Mouse (Mus musculus): ENCODE results near the gene Heg1. TPM values are rescaled to one million over a fixed set of nuclear protein-coding genes. Genes with fewer than 3 reads are reported as not detected.

Gene Heg1
- polyA plus RNA-seq, 1 experiment from 2014 or later, result 18.6 TPM

GRCm38 (mm10) chr16:33733864-33734263 is 49.7 kb downstream of the Heg1 start:
- H3K27ac ChIP-seq (ENCODE audit: low read length), result peak overlapping the region; percentile 88
- H3K4me1 ChIP-seq (replicated peaks; ENCODE audit: control insufficient read depth, insufficient read depth, low read length), result peaks cover 66% of the 10 kb centered on the region
- no peaks in the 10 kb centered on the region for H3K27me3 ChIP-seq (replicated peaks; ENCODE audit: control insufficient read depth, insufficient read depth, low read length)
- no peak for ATAC-seq
- no peak overlapping the region for H3K4me2 ChIP-seq (ENCODE audit: low read length)
- no peaks in the 10 kb centered on the region for H3K36me3 ChIP-seq (ENCODE audit: control insufficient read depth, insufficient read depth)
- H3K9ac ChIP-seq (replicated peaks; ENCODE audit: low read depth, low read length), result no peak overlapping the region
- 83% methylated on average over 6 of the region's 6 CpGs for WGBS
- no peak overlapping the region for H3K4me3 ChIP-seq (replicated peaks; ENCODE audit: low read length)
- no peaks in the 10 kb centered on the region for H3K9me3 ChIP-seq (ENCODE audit: control insufficient read depth, low read length)

- Histone ChIP-seq H3K9me3 (ENCODE audit: control insufficient read depth, low read length) (no peaks in the 10 kb centered on the region), H3K36me3 (ENCODE audit: control insufficient read depth, insufficient read depth) (no peaks in the 10 kb centered on the region), H3K4me3 (replicated peaks; ENCODE audit: low read length) (no peak overlapping the region), H3K27me3 (replicated peaks; ENCODE audit: control insufficient read depth, insufficient read depth, low read length) (no peaks in the 10 kb centered on the region), H3K27ac (ENCODE audit: low read length) (peak overlapping the region; percentile 88), H3K4me2 (ENCODE audit: low read length) (no peak overlapping the region), H3K9ac (replicated peaks; ENCODE audit: low read depth, low read length) (no peak overlapping the region), H3K4me1 (replicated peaks; ENCODE audit: control insufficient read depth, insufficient read depth, low read length) (peaks cover 71% of the 10 kb centered on the region)
- peak; percentile 92 for ATAC-seq
- 3% methylated on average over 10 of the region's 10 CpGs for WGBS
Measured at GRCm38 (mm10) chr16:33734545-33734944, 50.4 kb downstream of the Heg1 start.

- H3K27me3 ChIP-seq (replicated peaks; ENCODE audit: control insufficient read depth, insufficient read depth, low read length), result no peaks in the 10 kb centered on the region
- H3K4me2 ChIP-seq (ENCODE audit: low read length), result no peak overlapping the region
- 28% methylated on average over 5 of the region's 5 CpGs for WGBS
- no peak overlapping the region for H3K9ac ChIP-seq (replicated peaks; ENCODE audit: low read depth, low read length)
- H3K36me3 ChIP-seq (ENCODE audit: control insufficient read depth, insufficient read depth), result no peaks in the 10 kb centered on the region
- no peak overlapping the region for H3K4me3 ChIP-seq (replicated peaks; ENCODE audit: low read length)
- H3K27ac ChIP-seq (ENCODE audit: low read length), result peak overlapping the region; percentile 88
- H3K4me1 ChIP-seq (replicated peaks; ENCODE audit: control insufficient read depth, insufficient read depth, low read length), result peaks cover 78% of the 10 kb centered on the region
- no peaks in the 10 kb centered on the region for H3K9me3 ChIP-seq (ENCODE audit: control insufficient read depth, low read length)
- ATAC-seq, result no peak
Measured at GRCm38 (mm10) chr16:33735238-33735637, 51.1 kb downstream of the Heg1 start.

- H3K4me3 ChIP-seq (replicated peaks; ENCODE audit: low read length), result no peak overlapping the region
- WGBS, result 21% methylated on average over 5 of the region's 5 CpGs
- ATAC-seq, result no peak
Measured at GRCm38 (mm10) chr16:33735791-33736190, 51.6 kb downstream of the Heg1 start.

GRCm38 (mm10) chr16:33736746-33737145 is 52.6 kb downstream of the Heg1 start:
- WGBS, result 68% methylated on average over 6 of the region's 6 CpGs
- H3K27ac ChIP-seq (ENCODE audit: low read length), result peak overlapping the region; percentile 66
- no peak for ATAC-seq
- no peaks in the 10 kb centered on the region for H3K36me3 ChIP-seq (ENCODE audit: control insufficient read depth, insufficient read depth)
- H3K9me3 ChIP-seq (ENCODE audit: control insufficient read depth, low read length), result no peaks in the 10 kb centered on the region
- no peak overlapping the region for H3K9ac ChIP-seq (replicated peaks; ENCODE audit: low read depth, low read length)
- H3K27me3 ChIP-seq (replicated peaks; ENCODE audit: control insufficient read depth, insufficient read depth, low read length), result no peaks in the 10 kb centered on the region
- H3K4me1 ChIP-seq (replicated peaks; ENCODE audit: control insufficient read depth, insufficient read depth, low read length), result peaks cover 86% of the 10 kb centered on the region
- H3K4me3 ChIP-seq (replicated peaks; ENCODE audit: low read length), result no peak overlapping the region
- no peak overlapping the region for H3K4me2 ChIP-seq (ENCODE audit: low read length)

More at GRCm38 (mm10) chr16:33735791-33736190, 51.6 kb downstream of the Heg1 start:
- H3K27ac ChIP-seq (ENCODE audit: low read length), result peak overlapping the region; percentile 88
- no peak overlapping the region for H3K4me2 ChIP-seq (ENCODE audit: low read length)
- peaks cover 83% of the 10 kb centered on the region for H3K4me1 ChIP-seq (replicated peaks; ENCODE audit: control insufficient read depth, insufficient read depth, low read length)
- no peak overlapping the region for H3K9ac ChIP-seq (replicated peaks; ENCODE audit: low read depth, low read length)
- no peaks in the 10 kb centered on the region for H3K36me3 ChIP-seq (ENCODE audit: control insufficient read depth, insufficient read depth)
- H3K27me3 ChIP-seq (replicated peaks; ENCODE audit: control insufficient read depth, insufficient read depth, low read length), result no peaks in the 10 kb centered on the region
- no peaks in the 10 kb centered on the region for H3K9me3 ChIP-seq (ENCODE audit: control insufficient read depth, low read length)

GRCm38 (mm10) chr16:33738949-33739719 is 55.0 kb downstream of the Heg1 start:
- Histone ChIP-seq H3K27me3 (replicated peaks; ENCODE audit: control insufficient read depth, insufficient read depth, low read length) (no peaks in the 10 kb centered on the region), H3K4me1 (replicated peaks; ENCODE audit: control insufficient read depth, insufficient read depth, low read length) (peaks cover 64% of the 10 kb centered on the region), H3K9me3 (ENCODE audit: control insufficient read depth, low read length) (no peaks in the 10 kb centered on the region), H3K36me3 (ENCODE audit: control insufficient read depth, insufficient read depth) (peaks cover 2% of the 10 kb centered on the region; the same call in 1 of the 2 replicates), H3K27ac (ENCODE audit: low read length) (no peak overlapping the region), H3K9ac (replicated peaks; ENCODE audit: low read depth, low read length) (no peak overlapping the region), H3K4me2 (ENCODE audit: low read length) (no peak overlapping the region), H3K4me3 (replicated peaks; ENCODE audit: low read length) (no peak overlapping the region)
- 83% methylated on average over 7 of the region's 7 CpGs for WGBS
- ATAC-seq, result no peak

DNA sequence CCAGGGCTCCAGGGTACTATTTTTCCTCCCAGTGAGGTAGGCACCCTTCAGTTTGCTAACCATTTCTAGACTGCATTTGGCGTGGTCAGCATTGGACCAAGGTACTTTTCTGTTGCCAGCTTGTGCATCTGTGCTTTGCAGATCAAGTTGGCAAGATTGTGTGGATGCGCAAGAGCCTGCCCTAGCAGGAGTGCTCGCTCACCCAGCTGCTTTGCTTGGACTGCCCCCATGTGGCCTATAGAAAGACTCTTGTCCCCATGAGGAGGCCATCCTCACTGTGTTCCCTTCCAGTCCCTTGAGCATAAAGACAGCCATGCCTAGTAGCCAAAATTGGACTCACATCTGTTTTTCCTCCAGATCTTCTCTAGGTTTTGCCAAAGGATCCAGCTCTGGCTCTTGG is 55.6 kb downstream of the Heg1 start:
- no peak overlapping the region for H3K4me2 ChIP-seq (ENCODE audit: low read length)
- no peak overlapping the region for H3K4me3 ChIP-seq (replicated peaks; ENCODE audit: low read length)
- 28% methylated on average over 3 of the region's 3 CpGs for WGBS
- H3K4me1 ChIP-seq (replicated peaks; ENCODE audit: control insufficient read depth, insufficient read depth, low read length), result peaks cover 59% of the 10 kb centered on the region
- H3K9me3 ChIP-seq (ENCODE audit: control insufficient read depth, low read length), result no peaks in the 10 kb centered on the region
- H3K27ac ChIP-seq (ENCODE audit: low read length), result peak overlapping the region; percentile 25
- peaks cover 2% of the 10 kb centered on the region; the same call in 1 of the 2 replicates for H3K36me3 ChIP-seq (ENCODE audit: control insufficient read depth, insufficient read depth)
- no peaks in the 10 kb centered on the region for H3K27me3 ChIP-seq (replicated peaks; ENCODE audit: control insufficient read depth, insufficient read depth, low read length)
- ATAC-seq, result peak; percentile 72
- no peak overlapping the region for H3K9ac ChIP-seq (replicated peaks; ENCODE audit: low read depth, low read length)

GRCm38 (mm10) chr16:33740416-33740815 is 56.2 kb downstream of the Heg1 start:
- H3K4me1 ChIP-seq (replicated peaks; ENCODE audit: control insufficient read depth, insufficient read depth, low read length), result peaks cover 54% of the 10 kb centered on the region
- 45% methylated on average over 6 of the region's 6 CpGs for WGBS
- no peak for ATAC-seq
- no peaks in the 10 kb centered on the region for H3K9me3 ChIP-seq (ENCODE audit: control insufficient read depth, low read length)
- H3K9ac ChIP-seq (replicated peaks; ENCODE audit: low read depth, low read length), result no peak overlapping the region
- no peak overlapping the region for H3K4me3 ChIP-seq (replicated peaks; ENCODE audit: low read length)
- H3K27me3 ChIP-seq (replicated peaks; ENCODE audit: control insufficient read depth, insufficient read depth, low read length), result no peaks in the 10 kb centered on the region
- peaks cover 2% of the 10 kb centered on the region; the same call in 1 of the 2 replicates for H3K36me3 ChIP-seq (ENCODE audit: control insufficient read depth, insufficient read depth)
- H3K27ac ChIP-seq (ENCODE audit: low read length), result peak overlapping the region; percentile 25
- H3K4me2 ChIP-seq (ENCODE audit: low read length), result no peak overlapping the region

DNA sequence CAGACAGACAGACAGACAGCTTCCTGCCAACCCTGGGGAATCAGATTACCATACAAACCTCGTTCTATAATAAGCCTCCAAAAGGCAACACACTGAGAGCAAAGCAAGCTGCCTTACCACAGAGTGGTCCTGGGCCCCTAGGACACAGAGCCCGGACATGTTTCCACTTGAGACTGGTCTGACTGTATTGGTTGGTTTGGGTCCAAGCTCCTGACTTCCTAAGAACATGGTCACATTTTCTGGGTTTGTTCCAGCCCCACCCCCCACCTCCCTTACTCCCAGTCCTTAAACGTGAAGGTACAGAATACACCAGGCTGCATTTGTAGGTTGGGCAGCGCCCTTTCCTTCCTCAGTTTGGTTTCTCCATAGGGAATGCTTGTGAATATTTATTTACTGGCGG is 57.6 kb downstream of the Heg1 start:
- H3K4me3 ChIP-seq (replicated peaks; ENCODE audit: low read length), result no peak overlapping the region
- no peak overlapping the region for H3K27ac ChIP-seq (ENCODE audit: low read length)
- H3K4me1 ChIP-seq (replicated peaks; ENCODE audit: control insufficient read depth, insufficient read depth, low read length), result peaks cover 44% of the 10 kb centered on the region

More for the DNA sequence above, 57.6 kb downstream of the Heg1 start:
- H3K9me3 ChIP-seq (ENCODE audit: control insufficient read depth, low read length), result no peaks in the 10 kb centered on the region
- H3K4me2 ChIP-seq (ENCODE audit: low read length), result no peak overlapping the region
- H3K36me3 ChIP-seq (ENCODE audit: control insufficient read depth, insufficient read depth), result peaks cover 2% of the 10 kb centered on the region; the same call in 1 of the 2 replicates
- H3K9ac ChIP-seq (replicated peaks; ENCODE audit: low read depth, low read length), result no peak overlapping the region
- WGBS, result 64% methylated on average over 5 of the region's 5 CpGs
- no peaks in the 10 kb centered on the region for H3K27me3 ChIP-seq (replicated peaks; ENCODE audit: control insufficient read depth, insufficient read depth, low read length)
- no peak for ATAC-seq
